Mouse (Mus musculus): ENCODE measurements around the gene Gm20708.

DNA sequence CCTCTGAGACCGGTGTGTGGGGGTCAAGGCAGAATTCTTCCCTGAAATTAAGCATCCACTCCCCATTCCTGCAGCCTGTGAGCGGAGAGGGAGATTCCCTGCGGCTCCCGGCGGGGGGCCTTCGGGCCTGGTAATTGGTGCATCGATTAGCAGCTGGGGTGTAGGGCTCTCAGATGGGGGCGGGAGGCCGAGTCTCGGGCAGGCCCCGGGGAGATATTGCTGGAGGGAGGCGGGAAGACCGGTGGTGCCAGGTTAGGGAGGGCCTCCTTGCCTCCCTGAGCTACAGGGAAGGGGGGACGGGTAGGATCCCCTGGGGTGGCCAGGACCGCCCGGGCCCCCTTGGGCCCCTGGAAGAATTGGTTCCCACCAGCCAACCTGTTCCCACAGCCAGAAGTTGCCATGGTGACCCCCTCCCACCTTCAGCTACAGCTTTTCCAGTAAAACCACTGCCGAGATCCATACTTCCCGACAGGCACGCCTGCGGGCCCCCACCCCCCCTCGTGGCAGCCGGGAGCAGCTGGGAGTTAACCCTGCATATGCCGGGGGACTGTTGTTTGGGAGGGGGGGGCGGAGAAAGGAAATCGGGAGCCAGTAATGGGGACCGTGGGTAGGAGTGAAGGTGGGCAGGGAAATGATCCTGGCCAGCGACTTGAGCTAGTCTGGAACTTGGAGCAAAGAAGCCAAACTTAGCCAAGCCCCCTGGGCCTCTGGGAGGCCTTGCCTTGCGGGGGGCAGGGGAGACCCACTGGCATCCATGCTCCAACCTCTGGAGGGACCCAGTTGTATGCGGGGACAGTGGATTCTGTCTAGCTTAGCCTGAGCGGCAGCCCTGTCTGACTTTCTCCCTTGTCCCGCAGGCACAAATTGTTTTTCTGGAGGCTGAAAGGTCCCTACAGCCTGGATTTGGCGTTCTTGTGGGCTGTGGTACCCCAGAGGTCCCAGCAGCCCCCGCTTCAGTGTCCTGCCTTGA is 79.7 kb downstream of the Gm20708 start:
- no peak for TF ChIP-seq CTCF (conservative IDR thresholded peaks at IDR 0.05; ENCODE audit: low read length)
- no peak for TF ChIP-seq POU5F1 (IDR thresholded peaks at IDR 0.05; ENCODE audit: borderline replicate concordance, low read length)

Data from E14TG2a.4 (cell line).